Mouse (Mus musculus) erythroblast, embryonic 14.5 days (primary cell): ENCODE results near the gene Brcc3.

Experiments used
- GATA1 ChIP-seq: IDR thresholded peaks from 2 replicates; pipeline ENCODE4 v1.6.1; 2012; ENCODE audit warnings: low read length, inconsistent platforms, mixed read lengths
- TAL1 ChIP-seq: IDR thresholded peaks from 3 replicates; pipeline ENCODE4 v1.6.1; 2012; ENCODE audit warnings: low read length, inconsistent platforms, mixed read lengths

DNA sequence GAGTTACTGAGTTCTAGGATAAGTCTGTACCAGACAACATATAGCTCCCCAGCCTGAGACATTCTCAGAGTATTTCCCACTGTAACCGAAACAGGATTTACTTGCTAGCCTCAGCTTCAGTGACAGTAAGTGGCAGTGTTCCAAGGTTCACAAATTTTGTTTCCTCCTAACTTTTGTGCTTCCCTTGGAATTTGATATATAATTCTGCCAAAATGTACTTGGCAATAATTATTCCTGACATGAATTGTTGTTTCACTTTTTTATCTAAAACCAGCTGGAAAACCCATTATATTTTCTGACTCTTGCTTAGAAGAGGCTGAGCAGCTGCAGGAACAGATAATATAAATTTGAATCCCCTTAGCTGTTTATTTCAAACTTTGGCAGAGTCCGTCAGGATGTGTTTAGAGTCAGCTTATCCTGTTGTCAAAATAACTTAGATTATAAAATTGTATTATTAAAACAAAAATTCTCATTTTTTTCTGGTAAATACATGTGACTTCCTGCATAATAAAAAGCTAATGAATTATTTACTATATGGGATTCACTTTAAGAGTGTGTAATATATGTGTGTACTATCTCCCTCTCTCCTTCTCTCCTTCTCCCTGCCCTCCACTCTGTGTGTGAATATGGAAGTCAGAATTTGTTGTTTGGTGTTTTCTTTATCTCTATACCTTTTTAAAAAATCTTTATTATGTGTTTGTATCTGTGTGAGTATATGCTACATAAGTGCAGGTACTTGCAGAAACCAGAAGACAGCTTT is 43.6 kb upstream of the Brcc3 start:
- no peak for TF ChIP-seq GATA1
- no peak for TF ChIP-seq TAL1
